Mouse (Mus musculus): Measurements from ENCODE around the gene Tmem204. TPM values are rescaled to one million over a fixed set of nuclear protein-coding genes. Genes with fewer than 3 reads are reported as not detected.

Gene Tmem204
- polyA plus RNA-seq, 1 experiment from 2014 or later, result 29.8 TPM

- Histone ChIP-seq H3K36me3 (peaks cover 30% of the 10 kb centered on the region), H3K4me1 (peaks cover 17% of the 10 kb centered on the region; the same call in 1 of the 2 replicates), H3K9ac (peak overlapping the region; percentile 90), H3K9me3 (replicated peaks) (no peaks in the 10 kb centered on the region), H3K27ac (replicated peaks) (peak overlapping the region; percentile 83), H3K27me3 (no peaks in the 10 kb centered on the region), H3K4me2 (replicated peaks) (peak overlapping the region; percentile 95), H3K4me3 (replicated peaks) (peak overlapping the region; percentile 99)
- ATAC-seq (ENCODE audit: insufficient number of reproducible peaks, low FRiP score, low TSS enrichment, low read depth), result no peak
- under 1% methylated on average over 80 of the region's 81 CpGs for WGBS
Measured at GRCm38 (mm10) chr17:25013606-25014501, 69.5 kb downstream of the Tmem204 start.

Other genes with a start within 250 kb of the Tmem204 start
- 47.0 and 47.3 TPM in 2 replicates for gene Hagh, start 243.4 kb downstream of the Tmem204 start, polyA plus RNA-seq (2015; fragmentation: Nextera tagmentation; extraction: Ambion mirVana)
- gene Fahd1, start 233.2 kb downstream of the Tmem204 start, polyA plus RNA-seq (2015; fragmentation: Nextera tagmentation; extraction: Ambion mirVana), result 19.1 and 19.8 TPM in 2 replicates
- 0.43 and 1.1 TPM in 2 replicates for gene Igfals, start 217.6 kb downstream of the Tmem204 start, polyA plus RNA-seq (2015; fragmentation: Nextera tagmentation; extraction: Ambion mirVana)
- 48.9 and 49.6 TPM in 2 replicates for gene Nubp2, start 197.2 kb downstream of the Tmem204 start, polyA plus RNA-seq (2015; fragmentation: Nextera tagmentation; extraction: Ambion mirVana)
- gene Spsb3, start 196.9 kb downstream of the Tmem204 start, polyA plus RNA-seq (2015; fragmentation: Nextera tagmentation; extraction: Ambion mirVana), result 43.5 and 45.3 TPM in 2 replicates
- gene Eme2, start 188.5 kb downstream of the Tmem204 start, polyA plus RNA-seq (2015; fragmentation: Nextera tagmentation; extraction: Ambion mirVana), result 28.5 and 32.6 TPM in 2 replicates
- 86.8 and 92.3 TPM in 2 replicates for gene Mrps34, start 188.5 kb downstream of the Tmem204 start, polyA plus RNA-seq (2015; fragmentation: Nextera tagmentation; extraction: Ambion mirVana)
- gene Nme3, start 187.1 kb downstream of the Tmem204 start, polyA plus RNA-seq (2015; fragmentation: Nextera tagmentation; extraction: Ambion mirVana), result 48.2 and 52.0 TPM in 2 replicates
- 36.4 and 38.3 TPM in 2 replicates for gene Mapk8ip3, start 146.6 kb downstream of the Tmem204 start, polyA plus RNA-seq (2015; fragmentation: Nextera tagmentation; extraction: Ambion mirVana)
- 148 and 166 TPM in 2 replicates for gene Jpt2, start 122.9 kb downstream of the Tmem204 start, polyA plus RNA-seq (2015; fragmentation: Nextera tagmentation; extraction: Ambion mirVana)
- 7.2 and 7.8 TPM in 2 replicates for gene Cramp1l, start 67.8 kb downstream of the Tmem204 start, polyA plus RNA-seq (2015; fragmentation: Nextera tagmentation; extraction: Ambion mirVana)
- 19.4 and 19.8 TPM in 2 replicates for gene Ift140, start 67.5 kb downstream of the Tmem204 start, polyA plus RNA-seq (2015; fragmentation: Nextera tagmentation; extraction: Ambion mirVana)
- gene Telo2, start 32.4 kb upstream of the Tmem204 start, polyA plus RNA-seq (2015; fragmentation: Nextera tagmentation; extraction: Ambion mirVana), result 42.3 and 49.2 TPM in 2 replicates
- gene Ptx4, start 37.2 kb upstream of the Tmem204 start, polyA plus RNA-seq (2015; fragmentation: Nextera tagmentation; extraction: Ambion mirVana), result 2.2 and 2.8 TPM in 2 replicates
- gene Clcn7, start 49.8 kb upstream of the Tmem204 start, polyA plus RNA-seq (2015; fragmentation: Nextera tagmentation; extraction: Ambion mirVana), result 27.3 and 27.4 TPM in 2 replicates
- 0.16 and 0.24 TPM in 2 replicates for gene Ccdc154, start 78.9 kb upstream of the Tmem204 start, polyA plus RNA-seq (2015; fragmentation: Nextera tagmentation; extraction: Ambion mirVana)
- 1.5 and 2.0 TPM in 2 replicates for gene Gm38655, start 91.9 kb upstream of the Tmem204 start, polyA plus RNA-seq (2015; fragmentation: Nextera tagmentation; extraction: Ambion mirVana)
- gene BC003965, start 101.0 kb upstream of the Tmem204 start, polyA plus RNA-seq (2015; fragmentation: Nextera tagmentation; extraction: Ambion mirVana), result 31.5 and 31.6 TPM in 2 replicates
- gene Unkl, start 104.8 kb upstream of the Tmem204 start, polyA plus RNA-seq (2015; fragmentation: Nextera tagmentation; extraction: Ambion mirVana), result 9.4 and 10.2 TPM in 2 replicates
- gene Gnptg, start 156.5 kb upstream of the Tmem204 start, polyA plus RNA-seq (2015; fragmentation: Nextera tagmentation; extraction: Ambion mirVana), result 40.8 and 42.7 TPM in 2 replicates
- 50.8 and 53.2 TPM in 2 replicates for gene Tsr3, start 156.6 kb upstream of the Tmem204 start, polyA plus RNA-seq (2015; fragmentation: Nextera tagmentation; extraction: Ambion mirVana)
- 1.3 and 1.6 TPM in 2 replicates for gene Baiap3, start 172.8 kb upstream of the Tmem204 start, polyA plus RNA-seq (2015; fragmentation: Nextera tagmentation; extraction: Ambion mirVana)
- gene Ube2i, start 191.0 kb upstream of the Tmem204 start, polyA plus RNA-seq (2015; fragmentation: Nextera tagmentation; extraction: Ambion mirVana), result 513 and 543 TPM in 2 replicates
- 6.9 and 7.0 TPM in 2 replicates for gene Prss34, start 214.8 kb upstream of the Tmem204 start, polyA plus RNA-seq (2015; fragmentation: Nextera tagmentation; extraction: Ambion mirVana)
- not detected in 2 replicates for gene Prss28, start 225.1 kb upstream of the Tmem204 start, polyA plus RNA-seq (2015; fragmentation: Nextera tagmentation; extraction: Ambion mirVana)
- not detected in 2 replicates for gene Prss29, start 235.1 kb upstream of the Tmem204 start, polyA plus RNA-seq (2015; fragmentation: Nextera tagmentation; extraction: Ambion mirVana)

All from embryonic facial prominence, embryonic 15.5 days (tissue).